Mouse (Mus musculus): ENCODE measurements around the gene Rap1a. TPM values are rescaled to one million over a fixed set of nuclear protein-coding genes. Genes with fewer than 3 reads are reported as not detected.

The Rap1a gene
- total and polyA plus RNA-seq, 3 experiments, result 32.3 to 64.5 TPM; not detected in 1

GRCm38 (mm10) chr3:105783809-105784208 is 17.3 kb downstream of the Rap1a start:
- Histone ChIP-seq H3K27ac (ENCODE audit: control insufficient read depth, low read depth, low read length) (no peak overlapping the region), H3K9ac (ENCODE audit: control insufficient read depth, low read depth, low read length, poor library complexity, severe bottlenecking) (no peak overlapping the region), H3K79me2 (ENCODE audit: control insufficient read depth, insufficient read depth, low read length, poor library complexity) (peaks cover 36% of the 10 kb centered on the region), H3K4me3 (ENCODE audit: control insufficient read depth in 1 of 2, insufficient read depth in 1 of 2, low read depth in 2 of 2, low read length in 2 of 2) (no peak overlapping the region), H3K4me1 (ENCODE audit: control insufficient read depth in 1 of 2, insufficient read depth in 2 of 2, low read length in 2 of 2) (peaks cover 13 to 15% of the 10 kb centered on the region in 2 experiments), H3K9me3 (replicated peaks; ENCODE audit: insufficient read depth, low read length) (no peaks in the 10 kb centered on the region), H3K27me3 (ENCODE audit: control insufficient read depth in 1 of 2, insufficient read depth in 2 of 2, low read length in 2 of 2) (no peaks in the 10 kb centered on the region), H3K36me3 (ENCODE audit: control insufficient read depth in 1 of 2, insufficient read depth in 2 of 2, low read length in 2 of 2) (peaks cover 5 to 15% of the 10 kb centered on the region in 2 experiments)
- TF ChIP-seq RAD21 (IDR thresholded peaks at IDR 0.05; ENCODE audit: low read depth, low read length), result no peak
- DNase-seq (ENCODE audit: low read depth, low spot score), result no peak

GRCm38 (mm10) chr3:105782406-105782805 is 18.7 kb downstream of the Rap1a start:
- Histone ChIP-seq H3K27ac (ENCODE audit: control insufficient read depth, low read depth, low read length) (no peak overlapping the region), H3K36me3 (ENCODE audit: control insufficient read depth in 1 of 2, insufficient read depth in 2 of 2, low read length in 2 of 2) (peaks cover 5 to 23% of the 10 kb centered on the region in 2 experiments), H3K9ac (ENCODE audit: control insufficient read depth, low read depth, low read length, poor library complexity, severe bottlenecking) (no peak overlapping the region), H3K79me2 (ENCODE audit: control insufficient read depth, insufficient read depth, low read length, poor library complexity) (peaks cover 40% of the 10 kb centered on the region), H3K4me3 (ENCODE audit: control insufficient read depth in 1 of 2, insufficient read depth in 1 of 2, low read depth in 2 of 2, low read length in 2 of 2) (no peak overlapping the region), H3K4me1 (ENCODE audit: control insufficient read depth in 1 of 2, insufficient read depth in 2 of 2, low read length in 2 of 2) (peaks cover 15 to 18% of the 10 kb centered on the region in 2 experiments), H3K27me3 (ENCODE audit: control insufficient read depth in 1 of 2, insufficient read depth in 2 of 2, low read length in 2 of 2) (no peaks in the 10 kb centered on the region), H3K9me3 (replicated peaks; ENCODE audit: insufficient read depth, low read length) (no peaks in the 10 kb centered on the region)
- TF ChIP-seq NELFE (IDR thresholded peaks at IDR 0.05; ENCODE audit: low read depth, low read length), result no peak
- TF ChIP-seq ELF1 (IDR thresholded peaks at IDR 0.05; ENCODE audit: low read depth, low read length), result no peak
- no peak for TF ChIP-seq GATA1 (IDR thresholded peaks at IDR 0.05; ENCODE audit: low read depth, low read length)
- TF ChIP-seq EP300 (IDR thresholded peaks at IDR 0.05; ENCODE audit: low read depth in 1 of 2, low read length in 2 of 2), result no peak
- TF ChIP-seq MAZ (IDR thresholded peaks at IDR 0.05; ENCODE audit: low read depth, low read length), result no peak
- no peak for TF ChIP-seq ETS1 (IDR thresholded peaks at IDR 0.05; ENCODE audit: low read depth, low read length)
- no peak for TF ChIP-seq UBTF (IDR thresholded peaks at IDR 0.05; ENCODE audit: borderline replicate concordance, insufficient read depth, low read depth, low read length)
- no peak for DNase-seq (ENCODE audit: low read depth, low spot score)

GRCm38 (mm10) chr3:105777997-105778396 is 23.1 kb downstream of the Rap1a start:
- no peak overlapping the region for H3K4me3 ChIP-seq (ENCODE audit: control insufficient read depth in 1 of 2, insufficient read depth in 1 of 2, low read depth in 2 of 2, low read length in 2 of 2)
- no peaks in the 10 kb centered on the region for H3K27me3 ChIP-seq (ENCODE audit: control insufficient read depth in 1 of 2, insufficient read depth in 2 of 2, low read length in 2 of 2)
- no peak for DNase-seq (ENCODE audit: low read depth, low spot score)
- peaks cover 37% of the 10 kb centered on the region for H3K79me2 ChIP-seq (ENCODE audit: control insufficient read depth, insufficient read depth, low read length, poor library complexity)
- no peaks in the 10 kb centered on the region for H3K9me3 ChIP-seq (replicated peaks; ENCODE audit: insufficient read depth, low read length)
- TF ChIP-seq ZMIZ1 (IDR thresholded peaks at IDR 0.05; ENCODE audit: low read depth, low read length) (no peak), POLR2AphosphoS2 (IDR thresholded peaks at IDR 0.05; ENCODE audit: low read length) (no peak), JUND (IDR thresholded peaks at IDR 0.05; ENCODE audit: low read depth, low read length) (no peak), MYB (IDR thresholded peaks at IDR 0.05; ENCODE audit: low read depth, low read length) (no peak), NRF1 (IDR thresholded peaks at IDR 0.05; ENCODE audit: insufficient read depth, low read depth, low read length, poor library complexity, severe bottlenecking) (no peak), ELF1 (IDR thresholded peaks at IDR 0.05; ENCODE audit: low read depth, low read length) (no peak), ZKSCAN1 (IDR thresholded peaks at IDR 0.05; ENCODE audit: low read depth, low read length) (no peak), TBP (IDR thresholded peaks at IDR 0.05; ENCODE audit: low read depth, low read length) (no peak), USF2 (IDR thresholded peaks at IDR 0.05; ENCODE audit: borderline replicate concordance in 1 of 2, insufficient read depth in 1 of 2, low read depth in 1 of 2, low read length in 2 of 2) (no peak), RAD21 (IDR thresholded peaks at IDR 0.05; ENCODE audit: low read depth, low read length) (no peak), MAFK (IDR thresholded peaks at IDR 0.05; ENCODE audit: borderline replicate concordance, low read depth, low read length) (no peak)
- no peak overlapping the region for H3K27ac ChIP-seq (ENCODE audit: control insufficient read depth, low read depth, low read length)
- H3K36me3 ChIP-seq (ENCODE audit: control insufficient read depth in 1 of 2, insufficient read depth in 2 of 2, low read length in 2 of 2), result peaks cover 0 to 21% of the 10 kb centered on the region in 2 experiments; a peak in 3 of 4 replicates
- H3K9ac ChIP-seq (ENCODE audit: control insufficient read depth, low read depth, low read length, poor library complexity, severe bottlenecking), result no peak overlapping the region
- H3K4me1 ChIP-seq (ENCODE audit: control insufficient read depth in 1 of 2, insufficient read depth in 2 of 2, low read length in 2 of 2), result peaks cover 18 to 21% of the 10 kb centered on the region in 2 experiments

Data from MEL (cell line).